Mouse (Mus musculus) cerebellum, adult 2 months (tissue): Measurements from ENCODE around the gene Ppm1n.

Experiments used
- CTCF ChIP-seq: fragments of 200-500 bp; IDR thresholded peaks from 2 replicates; pipeline ENCODE4 v1.5.1; 2011; ENCODE audit warnings: low read depth, mild to moderate bottlenecking, control low read depth, low read length, moderate library complexity, borderline replicate concordance; ENCODE audit not compliant: insufficient read depth
- POLR2A ChIP-seq: fragments of 200-500 bp; IDR thresholded peaks from 2 replicates; pipeline ENCODE4 v1.6.1; 2011; ENCODE audit warnings: low read length, control low read depth, borderline replicate concordance; ENCODE audit not compliant: insufficient read depth

DNA sequence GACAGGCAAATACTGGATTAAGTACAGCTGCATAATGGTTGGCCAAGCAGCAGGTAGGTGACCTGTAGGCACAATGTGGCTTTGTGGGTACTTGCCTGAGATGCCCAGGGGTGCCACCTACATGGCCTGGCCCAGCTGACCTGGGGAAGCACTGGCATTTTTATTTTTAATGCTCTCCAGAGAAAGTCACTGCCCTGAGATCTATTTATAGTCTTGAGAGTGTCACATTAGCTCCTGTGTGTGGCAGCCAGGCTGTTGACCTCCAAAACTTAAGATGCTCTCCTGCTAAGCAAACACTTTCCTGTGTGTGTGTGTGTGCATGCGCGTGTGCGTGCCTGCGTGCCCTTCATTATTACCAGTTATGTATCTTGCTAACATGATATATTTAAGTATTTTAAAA lies 41.5 kb downstream of the Ppm1n start:
- no peak for TF ChIP-seq CTCF
- TF ChIP-seq POLR2A: no peak
